Mouse (Mus musculus): ENCODE measurements around the gene Iscu. TPM values are rescaled to one million over a fixed set of nuclear protein-coding genes. Genes with fewer than 3 reads are reported as not detected.

Gene Iscu
- polyA plus RNA-seq, 1 experiment from 2014 or later: 202 TPM

DNA sequence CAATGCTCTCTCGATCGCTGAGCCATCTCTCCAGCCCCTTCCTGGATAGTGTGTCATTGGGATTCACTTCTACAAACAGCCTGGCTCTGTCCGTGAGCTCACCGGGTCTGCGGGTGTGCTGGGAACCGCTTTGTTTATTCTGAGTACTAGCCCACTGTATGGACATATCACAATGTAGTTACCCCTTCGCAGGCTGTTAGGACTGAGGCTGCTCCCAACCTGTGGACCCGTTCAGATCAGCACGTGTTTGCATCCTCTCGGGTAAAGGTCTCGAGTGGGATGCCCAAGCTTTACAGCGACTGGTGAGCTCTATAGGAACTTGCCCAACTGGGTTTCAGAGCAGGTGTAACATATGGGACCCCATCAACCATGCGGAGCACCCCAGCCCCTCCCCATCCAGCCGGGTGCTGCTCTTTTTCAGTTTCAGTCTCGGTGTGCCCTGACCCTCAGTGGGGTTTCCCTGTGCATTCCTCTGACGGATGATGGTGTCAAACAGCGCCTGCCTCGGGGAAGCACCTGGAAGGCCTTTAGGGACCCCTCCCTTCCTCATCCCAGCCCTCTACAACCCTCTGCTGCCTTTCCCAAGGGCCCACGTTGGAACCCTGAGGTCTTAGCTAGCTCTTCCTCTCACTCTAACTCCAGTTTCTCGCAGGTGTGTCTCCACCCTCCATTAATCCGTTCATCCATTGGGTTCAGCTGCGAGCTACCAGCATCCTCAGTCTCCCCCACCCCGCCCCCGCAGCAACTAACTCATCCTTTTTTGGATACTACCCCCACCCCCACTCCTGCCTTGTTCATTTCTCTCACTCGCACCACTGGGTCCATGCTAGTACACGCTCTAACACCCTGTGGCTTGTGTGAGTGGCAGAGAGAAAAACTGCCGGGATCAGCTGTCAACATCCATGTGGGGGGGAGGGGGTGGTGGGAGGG, 41.8 kb downstream of the Iscu start:
- H3K4me1 ChIP-seq (replicated peaks; ENCODE audit: insufficient read depth, low read length): no peaks in the 10 kb centered on the region
- no peaks in the 10 kb centered on the region for H3K36me3 ChIP-seq (ENCODE audit: insufficient read depth, low read length)
- no peak overlapping the region for H3K27ac ChIP-seq
- no peak overlapping the region for H3K4me3 ChIP-seq (replicated peaks; ENCODE audit: low read depth, low read length)
- 0 out of 2 replicates have a peak, but pooled peaks cover 3% of the 10 kb centered on the region for H3K27me3 ChIP-seq (ENCODE audit: insufficient read depth, low read length)
- DNase-seq (ENCODE audit: low spot score) (no peak), ATAC-seq (replicated peaks; ENCODE audit: low FRiP score, low read depth) (no peak)
- no peak for TF ChIP-seq CTCF (IDR thresholded peaks at IDR 0.05; ENCODE audit: low read depth)
- no peaks in the 10 kb centered on the region for H3K9me3 ChIP-seq (replicated peaks; ENCODE audit: low read length)
- WGBS: 30% methylated on average over 27 of the region's 27 CpGs
- H3K9ac ChIP-seq (ENCODE audit: low read depth, low read length): no peak overlapping the region
- H3K4me2 ChIP-seq (ENCODE audit: low read length): no peak overlapping the region

DNA sequence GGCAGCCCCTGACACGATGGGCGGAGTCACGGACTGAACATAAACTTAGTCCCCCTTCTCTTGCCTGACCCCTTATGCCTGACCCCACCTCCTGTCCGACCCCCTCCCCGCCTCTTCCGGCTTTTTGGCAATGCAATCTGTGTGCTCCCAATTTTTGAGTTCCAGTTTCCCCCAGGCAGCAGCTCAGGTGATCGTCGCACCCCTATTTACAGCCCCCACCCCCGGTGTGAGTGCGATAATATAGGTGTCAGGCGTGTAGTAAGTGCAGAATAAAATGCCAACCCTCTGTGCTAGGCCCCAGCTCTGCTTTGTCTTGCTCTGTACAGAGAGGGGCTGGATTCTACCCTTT, 42.5 kb downstream of the Iscu start:
- Histone ChIP-seq H3K27me3 (ENCODE audit: insufficient read depth, low read length) (0 out of 2 replicates have a peak, but pooled peaks cover 3% of the 10 kb centered on the region), H3K4me2 (ENCODE audit: low read length) (no peak overlapping the region), H3K4me1 (replicated peaks; ENCODE audit: insufficient read depth, low read length) (no peaks in the 10 kb centered on the region), H3K9me3 (replicated peaks; ENCODE audit: low read length) (no peaks in the 10 kb centered on the region), H3K4me3 (replicated peaks; ENCODE audit: low read depth, low read length) (no peak overlapping the region), H3K9ac (ENCODE audit: low read depth, low read length) (no peak overlapping the region), H3K36me3 (ENCODE audit: insufficient read depth, low read length) (no peaks in the 10 kb centered on the region), H3K27ac (no peak overlapping the region)
- DNase-seq (ENCODE audit: low spot score) (no peak), ATAC-seq (replicated peaks; ENCODE audit: low FRiP score, low read depth) (no peak)
- WGBS: 53% methylated on average over 11 of the region's 11 CpGs
- no peak for TF ChIP-seq CTCF (IDR thresholded peaks at IDR 0.05; ENCODE audit: low read depth)

DNA sequence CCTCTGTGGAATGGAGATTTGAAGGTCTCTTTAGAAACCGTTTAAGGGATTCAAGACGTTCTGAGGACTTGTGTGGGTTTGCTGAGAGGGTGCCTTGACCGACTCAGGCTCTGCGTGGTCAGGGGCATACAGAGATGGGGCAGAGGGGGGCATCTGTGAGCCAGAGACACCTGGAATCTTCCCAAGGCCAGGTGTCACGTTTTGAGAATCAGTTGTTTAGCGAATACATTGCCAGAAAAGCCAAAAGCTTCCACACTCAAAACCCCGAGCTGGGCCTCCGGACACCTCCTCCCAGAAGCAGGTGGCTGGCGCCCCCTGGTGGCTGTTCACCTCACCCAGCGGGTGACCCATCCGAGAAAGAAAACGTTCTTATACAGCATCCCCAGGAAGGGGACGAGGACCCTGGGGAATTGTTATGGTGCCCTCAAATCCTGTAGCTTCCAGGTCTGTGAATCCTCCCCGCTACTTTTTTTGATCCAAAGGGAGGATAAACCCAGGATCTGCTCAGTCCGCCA, 43.1 kb downstream of the Iscu start:
- no peak for ATAC-seq (replicated peaks; ENCODE audit: low FRiP score, low read depth)
- Histone ChIP-seq H3K27ac (no peak overlapping the region), H3K4me3 (replicated peaks; ENCODE audit: low read depth, low read length) (no peak overlapping the region), H3K9me3 (replicated peaks; ENCODE audit: low read length) (no peaks in the 10 kb centered on the region), H3K27me3 (ENCODE audit: insufficient read depth, low read length) (0 out of 2 replicates have a peak, but pooled peaks cover 3% of the 10 kb centered on the region), H3K4me1 (replicated peaks; ENCODE audit: insufficient read depth, low read length) (no peaks in the 10 kb centered on the region), H3K4me2 (ENCODE audit: low read length) (no peak overlapping the region), H3K9ac (ENCODE audit: low read depth, low read length) (no peak overlapping the region), H3K36me3 (ENCODE audit: insufficient read depth, low read length) (no peaks in the 10 kb centered on the region)
- TF ChIP-seq CTCF (IDR thresholded peaks at IDR 0.05; ENCODE audit: low read depth): peak; percentile 92
- WGBS: 11% methylated on average over 14 of the region's 15 CpGs
- peak; percentile 88 for DNase-seq (ENCODE audit: low spot score)

DNA sequence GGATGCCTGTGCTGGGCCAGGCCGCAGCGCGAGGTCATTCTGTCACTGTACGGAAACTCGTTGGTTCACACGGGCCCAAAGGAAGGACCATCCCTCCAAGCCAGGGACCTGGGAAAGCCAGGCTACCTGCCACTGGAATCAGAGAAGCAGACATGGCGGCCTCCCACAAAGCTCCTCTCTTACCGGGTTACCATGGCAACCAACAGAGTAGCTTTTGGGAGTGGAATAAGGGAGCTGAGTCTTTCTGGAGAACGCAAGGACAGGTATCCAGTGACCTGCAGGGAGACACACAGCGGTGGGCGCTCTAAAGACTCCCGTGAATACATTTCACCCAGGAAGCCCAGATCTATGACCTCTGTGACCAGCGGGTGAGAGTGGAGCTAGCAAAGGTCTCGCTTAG, 46.0 kb downstream of the Iscu start:
- no peak for ATAC-seq (replicated peaks; ENCODE audit: low FRiP score, low read depth)
- 52% methylated on average over 14 of the region's 14 CpGs for WGBS
- H3K36me3 ChIP-seq (ENCODE audit: insufficient read depth, low read length): no peaks in the 10 kb centered on the region
- no peak for TF ChIP-seq CTCF (IDR thresholded peaks at IDR 0.05; ENCODE audit: low read depth)
- H3K9me3 ChIP-seq (replicated peaks; ENCODE audit: low read length): no peaks in the 10 kb centered on the region
- H3K4me2 ChIP-seq (ENCODE audit: low read length): no peak overlapping the region
- H3K4me3 ChIP-seq (replicated peaks; ENCODE audit: low read depth, low read length): no peak overlapping the region
- H3K9ac ChIP-seq (ENCODE audit: low read depth, low read length): no peak overlapping the region
- 0 out of 2 replicates have a peak, but pooled peaks cover 3% of the 10 kb centered on the region for H3K27me3 ChIP-seq (ENCODE audit: insufficient read depth, low read length)
- no peak overlapping the region for H3K27ac ChIP-seq
- no peak for DNase-seq (ENCODE audit: low spot score)
- H3K4me1 ChIP-seq (replicated peaks; ENCODE audit: insufficient read depth, low read length): no peaks in the 10 kb centered on the region

DNA sequence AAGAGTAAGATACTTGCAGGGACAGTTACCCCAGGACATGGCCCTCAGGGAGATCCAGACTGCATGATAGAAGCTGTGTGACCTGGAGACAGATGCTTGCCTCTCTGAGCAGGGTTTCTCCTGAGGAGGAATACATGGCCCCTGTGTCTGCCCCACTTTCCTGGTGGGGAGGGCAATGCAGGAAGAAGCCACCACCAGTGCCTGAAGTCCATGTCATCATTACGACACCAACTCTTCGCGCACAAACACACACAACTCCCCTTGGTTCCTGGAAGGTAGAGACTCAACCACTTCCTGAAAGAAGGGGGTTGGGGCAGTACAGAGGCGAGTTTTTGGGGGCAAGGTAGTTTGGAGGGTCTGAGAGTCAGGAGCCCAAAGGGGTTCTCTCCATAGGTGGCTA, 51.7 kb downstream of the Iscu start:
- no peak overlapping the region for H3K9ac ChIP-seq (ENCODE audit: low read depth, low read length)
- H3K4me2 ChIP-seq (ENCODE audit: low read length): no peak overlapping the region
- TF ChIP-seq CTCF (IDR thresholded peaks at IDR 0.05; ENCODE audit: low read depth): no peak
- no peaks in the 10 kb centered on the region for H3K4me1 ChIP-seq (replicated peaks; ENCODE audit: insufficient read depth, low read length)
- 87% methylated on average over 4 of the region's 4 CpGs for WGBS
- H3K9me3 ChIP-seq (replicated peaks; ENCODE audit: low read length): no peaks in the 10 kb centered on the region
- no peak overlapping the region for H3K27ac ChIP-seq
- ATAC-seq (replicated peaks; ENCODE audit: low FRiP score, low read depth) (no peak), DNase-seq (ENCODE audit: low spot score) (no peak)
- H3K36me3 ChIP-seq (ENCODE audit: insufficient read depth, low read length): no peaks in the 10 kb centered on the region
- no peak overlapping the region for H3K4me3 ChIP-seq (replicated peaks; ENCODE audit: low read depth, low read length)
- H3K27me3 ChIP-seq (ENCODE audit: insufficient read depth, low read length): no peaks in the 10 kb centered on the region

DNA sequence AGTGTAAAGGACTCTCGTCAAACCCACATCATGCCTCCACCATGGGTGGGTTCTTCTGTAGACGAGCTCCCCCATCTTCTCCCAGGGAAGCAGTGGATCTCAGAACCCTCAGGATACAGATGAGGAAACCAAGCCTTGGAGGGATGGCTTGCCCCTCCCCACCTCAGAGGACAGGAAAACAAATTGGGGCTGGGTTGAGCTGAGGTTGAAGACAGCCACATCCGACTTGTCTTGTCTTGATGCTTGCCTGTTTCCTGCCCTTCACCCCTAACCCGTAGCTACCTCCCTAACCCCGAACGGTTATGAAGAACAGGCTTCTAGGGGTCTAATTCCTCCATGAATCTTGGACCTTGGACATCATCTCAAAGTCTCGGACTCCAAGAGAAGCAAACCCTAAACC, 53.0 kb downstream of the Iscu start:
- Histone ChIP-seq H3K4me2 (ENCODE audit: low read length) (no peak overlapping the region), H3K36me3 (ENCODE audit: insufficient read depth, low read length) (no peaks in the 10 kb centered on the region), H3K27ac (no peak overlapping the region), H3K4me3 (replicated peaks; ENCODE audit: low read depth, low read length) (no peak overlapping the region), H3K9me3 (replicated peaks; ENCODE audit: low read length) (no peaks in the 10 kb centered on the region), H3K9ac (ENCODE audit: low read depth, low read length) (no peak overlapping the region), H3K27me3 (ENCODE audit: insufficient read depth, low read length) (no peaks in the 10 kb centered on the region), H3K4me1 (replicated peaks; ENCODE audit: insufficient read depth, low read length) (no peaks in the 10 kb centered on the region)
- DNase-seq (ENCODE audit: low spot score) (no peak), ATAC-seq (replicated peaks; ENCODE audit: low FRiP score, low read depth) (no peak)
- no peak for TF ChIP-seq CTCF (IDR thresholded peaks at IDR 0.05; ENCODE audit: low read depth)
- 78% methylated on average over 7 of the region's 7 CpGs for WGBS
